Mouse (Mus musculus) MEL (cell line): ENCODE measurements at regions not wholly inside any gene's neighbourhood (a gene's known extent, or its start where the extent isn't known, plus 50 kb on each side); places are given as distances from the start of the nearest gene placed in this dataset.

Experiments
- DNase-seq: peaks from one replicate; pipeline ENCODE4 v3.0.0; 2011; ENCODE audit warnings: low read depth, low spot score
- H3K27ac ChIP-seq: 2 replicates; pipeline ENCODE4 v1.5.1; 2012; ENCODE audit warnings: low read depth, mild to moderate bottlenecking, control low read depth, low read length, moderate library complexity; ENCODE audit not compliant: control insufficient read depth
- H3K27me3 ChIP-seq, 2 experiments: fragments of 150-350 bp in 1 of 2; sonication (generic) in 1 of 2; 2 replicates each; pipeline ENCODE4 v1.6.1; 2012; ENCODE audit warnings: low read length in 2 of 2, mild to moderate bottlenecking in 2 of 2, improper control_type of control experiment in 1 of 2, moderate library complexity in 1 of 2; ENCODE audit not compliant: insufficient read depth in 2 of 2, control insufficient read depth in 1 of 2
- H3K36me3 ChIP-seq, 2 experiments: 2 replicates each; pipeline ENCODE4 v1.6.1; 2012 to 2014; ENCODE audit warnings: low read length in 2 of 2, improper control_type of control experiment in 1 of 2, inconsistent platforms in 1 of 2, mild to moderate bottlenecking in 1 of 2; ENCODE audit not compliant: insufficient read depth in 2 of 2, control insufficient read depth in 1 of 2
- H3K4me1 ChIP-seq, 2 experiments: fragments of 150-350 bp in 1 of 2; sonication (generic) in 1 of 2; 2 replicates each; pipeline ENCODE4 v1.6.1; 2012; ENCODE audit warnings: low read length in 2 of 2, improper control_type of control experiment in 1 of 2, mild to moderate bottlenecking in 1 of 2; ENCODE audit not compliant: insufficient read depth in 2 of 2, control insufficient read depth in 1 of 2
- H3K4me3 ChIP-seq, 2 experiments: fragments of 150-350 bp in 1 of 2; sonication (generic) in 1 of 2; 2 replicates each; pipeline ENCODE4 v1.5.1; 2012; ENCODE audit warnings: low read depth in 2 of 2, low read length in 2 of 2, mild to moderate bottlenecking in 2 of 2, moderate library complexity in 2 of 2, control low read depth in 1 of 2, improper control_type of control experiment in 1 of 2; ENCODE audit not compliant: control insufficient read depth in 1 of 2, insufficient read depth in 1 of 2
- H3K79me2 ChIP-seq: 2 replicates; pipeline ENCODE4 v1.6.1; 2012; ENCODE audit warnings: mild to moderate bottlenecking, low read length, moderate library complexity; ENCODE audit not compliant: control insufficient read depth, poor library complexity, insufficient read depth
- H3K9ac ChIP-seq: 2 replicates; pipeline ENCODE4 v1.6.1; 2012; ENCODE audit warnings: low read depth, mild to moderate bottlenecking, control low read depth, low read length, moderate library complexity; ENCODE audit not compliant: control insufficient read depth, poor library complexity, severe bottlenecking
- H3K9me3 ChIP-seq: fragments of 150-350 bp; sonication (generic); replicated peaks from 2 replicates; pipeline ENCODE4 v1.6.1; 2012; ENCODE audit warnings: mild to moderate bottlenecking, low read length, improper control_type of control experiment, moderate library complexity; ENCODE audit not compliant: insufficient read depth
- BHLHE40 ChIP-seq: IDR thresholded peaks from 2 replicates; pipeline ENCODE4 v1.6.1; 2012; ENCODE audit warnings: low read depth, mild to moderate bottlenecking, inconsistent platforms, low read length, improper control_type of control experiment, borderline replicate concordance
- CHD2 ChIP-seq: IDR thresholded peaks from 2 replicates; pipeline ENCODE4 v1.6.1; 2011; ENCODE audit warnings: low read length, improper control_type of control experiment
- CTCF ChIP-seq, 3 experiments: IDR thresholded peaks in 2 of 3; conservative IDR thresholded peaks in 1 of 3; 2 replicates each; pipeline ENCODE4 v1.5.1; 2011 to 2012; ENCODE audit warnings: low read length in 3 of 3, low read depth in 2 of 3, mild to moderate bottlenecking in 2 of 3, improper control_type of control experiment in 1 of 3, inconsistent platforms in 1 of 3, mixed read lengths in 1 of 3, moderate library complexity in 1 of 3; ENCODE audit not compliant: control insufficient read depth in 1 of 3, insufficient read depth in 1 of 3, poor library complexity in 1 of 3, severe bottlenecking in 1 of 3
- ELF1 ChIP-seq: IDR thresholded peaks from 2 replicates; pipeline ENCODE4 v1.6.1; 2014; ENCODE audit warnings: low read depth, mild to moderate bottlenecking, inconsistent platforms, low read length, improper control_type of control experiment, moderate library complexity
- GABPA ChIP-seq: IDR thresholded peaks from 2 replicates; pipeline ENCODE4 v1.6.1; 2012; ENCODE audit warnings: low read depth, mild to moderate bottlenecking, inconsistent platforms, low read length, improper control_type of control experiment, moderate library complexity
- GATA1 ChIP-seq: IDR thresholded peaks from 2 replicates; pipeline ENCODE4 v1.6.1; 2011; ENCODE audit warnings: low read depth, low read length, improper control_type of control experiment
- HCFC1 ChIP-seq: IDR thresholded peaks from 2 replicates; pipeline ENCODE4 v1.6.1; 2012; ENCODE audit warnings: low read depth, mild to moderate bottlenecking, inconsistent platforms, low read length, improper control_type of control experiment, moderate library complexity
- JUND ChIP-seq: IDR thresholded peaks from 2 replicates; pipeline ENCODE4 v1.6.1; 2011; ENCODE audit warnings: low read depth, mild to moderate bottlenecking, improper control_type of control experiment, low read length
- KAT2A ChIP-seq: conservative IDR thresholded peaks from 2 replicates; pipeline ENCODE4 v1.6.1; 2012; ENCODE audit warnings: low read depth, low read length, improper control_type of control experiment, inconsistent platforms
- MAZ ChIP-seq: IDR thresholded peaks from 2 replicates; pipeline ENCODE4 v1.6.1; 2012; ENCODE audit warnings: low read depth, mild to moderate bottlenecking, inconsistent platforms, low read length, improper control_type of control experiment
- MEF2A ChIP-seq: IDR thresholded peaks from 2 replicates; pipeline ENCODE4 v1.6.1; 2014; ENCODE audit warnings: low read depth, mild to moderate bottlenecking, inconsistent platforms, low read length, improper control_type of control experiment; ENCODE audit not compliant: poor library complexity, insufficient replicate concordance, severe bottlenecking; ENCODE audit errors: extremely low read depth
- MXI1 ChIP-seq: IDR thresholded peaks from 2 replicates; pipeline ENCODE4 v1.6.1; 2011; ENCODE audit warnings: mild to moderate bottlenecking, low read depth, low read length, improper control_type of control experiment
- MYB ChIP-seq: IDR thresholded peaks from 2 replicates; pipeline ENCODE4 v1.6.1; 2011; ENCODE audit warnings: mild to moderate bottlenecking, low read depth, low read length, improper control_type of control experiment
- MYC ChIP-seq: IDR thresholded peaks from 2 replicates; pipeline ENCODE4 v1.6.1; 2011; ENCODE audit warnings: low read depth, mild to moderate bottlenecking, low read length, improper control_type of control experiment, moderate library complexity
- POLR2A ChIP-seq, 2 experiments: IDR thresholded peaks; 2 replicates each; pipeline ENCODE4 v1.6.1; 2011 to 2012; ENCODE audit warnings: low read length in 2 of 2, mild to moderate bottlenecking in 2 of 2, control low read depth in 1 of 2, improper control_type of control experiment in 1 of 2, low read depth in 1 of 2, moderate library complexity in 1 of 2; ENCODE audit not compliant: control insufficient read depth in 1 of 2, insufficient read depth in 1 of 2, poor library complexity in 1 of 2
- POLR2AphosphoS2 ChIP-seq: IDR thresholded peaks from 2 replicates; pipeline ENCODE4 v1.6.1; 2011; ENCODE audit warnings: low read length, improper control_type of control experiment
- POLR2AphosphoS5 ChIP-seq: IDR thresholded peaks from 2 replicates; pipeline ENCODE4 v1.6.1; 2012; ENCODE audit warnings: low read depth, borderline replicate concordance, mild to moderate bottlenecking, inconsistent platforms, low read length, moderate library complexity, mixed read lengths
- RCOR1 ChIP-seq: IDR thresholded peaks from 2 replicates; pipeline ENCODE4 v1.6.1; 2012; ENCODE audit warnings: low read depth, mild to moderate bottlenecking, inconsistent platforms, low read length, improper control_type of control experiment
- SIN3A ChIP-seq: IDR thresholded peaks from 2 replicates; pipeline ENCODE4 v1.6.1; 2012; ENCODE audit warnings: low read length, improper control_type of control experiment, inconsistent platforms
- TBP ChIP-seq: IDR thresholded peaks from 2 replicates; pipeline ENCODE4 v1.8.0; 2011; ENCODE audit warnings: low read depth, low read length, improper control_type of control experiment
- ZKSCAN1 ChIP-seq: IDR thresholded peaks from 2 replicates; pipeline ENCODE4 v1.6.1; 2012; ENCODE audit warnings: low read depth, mild to moderate bottlenecking, inconsistent platforms, low read length, improper control_type of control experiment, moderate library complexity

GRCm38 (mm10) chr6:98808046-98808445 lies 465.5 kb upstream of the Gm765 start:
- Histone ChIP-seq H3K9me3 (no peaks in the 10 kb centered on the region), H3K4me3 (no peak overlapping the region), H3K27me3 (no peaks in the 10 kb centered on the region), H3K9ac (no peak overlapping the region), H3K4me1 (no peaks in the 10 kb centered on the region), H3K79me2 (no peaks in the 10 kb centered on the region), H3K36me3 (no peaks in the 10 kb centered on the region), H3K27ac (no peak overlapping the region)
- no peak for DNase-seq
- TF ChIP-seq CHD2: no peak
- TF ChIP-seq BHLHE40: no peak
- TF ChIP-seq POLR2AphosphoS2: no peak
- TF ChIP-seq MEF2A: no peak
- TF ChIP-seq KAT2A: no peak
- TF ChIP-seq MYC: no peak
- no peak for TF ChIP-seq RCOR1
- TF ChIP-seq MYB: no peak
- no peak for TF ChIP-seq POLR2A (IDR thresholded peaks at IDR 0.05; ENCODE audit: control insufficient read depth in 1 of 2, insufficient read depth in 1 of 2, low read depth in 1 of 2, low read length in 2 of 2, poor library complexity in 1 of 2)
- TF ChIP-seq POLR2AphosphoS5: no peak
- TF ChIP-seq GATA1: no peak
- no peak for TF ChIP-seq SIN3A
- no peak for TF ChIP-seq MAZ
- no peak for TF ChIP-seq CTCF (IDR thresholded peaks at IDR 0.05 in 2 of 3, conservative IDR thresholded peaks at IDR 0.05 in 1 of 3; ENCODE audit: control insufficient read depth in 1 of 3, insufficient read depth in 1 of 3, low read depth in 2 of 3, low read length in 3 of 3, poor library complexity in 1 of 3, severe bottlenecking in 1 of 3)
- no peak for TF ChIP-seq ZKSCAN1
- TF ChIP-seq MXI1: no peak
- no peak for TF ChIP-seq GABPA
- TF ChIP-seq TBP: no peak
- TF ChIP-seq JUND: no peak
- no peak for TF ChIP-seq HCFC1

DNA sequence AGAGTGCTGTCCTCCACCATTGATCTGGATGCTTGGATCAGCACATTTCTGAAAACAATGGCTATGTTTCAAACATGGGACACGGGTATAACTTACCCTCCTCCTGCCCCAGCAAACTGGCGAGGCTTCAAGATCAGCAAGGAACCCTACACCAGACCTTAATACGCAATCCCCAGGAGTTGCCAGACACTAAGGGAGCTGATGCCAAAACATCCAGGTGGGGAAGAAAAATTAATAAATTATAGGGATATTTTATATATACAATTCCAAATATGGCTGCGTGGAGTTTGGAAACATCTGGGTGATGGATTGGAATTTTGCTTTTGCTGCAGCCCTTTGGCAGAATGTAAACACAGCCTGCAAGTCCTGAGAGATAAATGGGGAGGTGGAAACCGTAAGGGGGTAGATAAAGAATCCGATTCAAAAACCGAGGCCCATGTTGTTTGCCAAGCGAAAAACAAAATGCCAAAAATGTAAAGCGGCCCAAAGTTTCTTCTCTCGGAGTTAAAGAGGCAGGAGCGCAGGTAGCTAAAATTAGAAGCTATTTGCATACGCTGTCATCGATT lies 460.9 kb upstream of the Gm765 start:
- TF ChIP-seq ELF1: no peak
- DNase-seq: no peak
- no peak overlapping the region for H3K27ac ChIP-seq
- no peak overlapping the region for H3K9ac ChIP-seq
- no peaks in the 10 kb centered on the region for H3K9me3 ChIP-seq
- no peaks in the 10 kb centered on the region for H3K4me1 ChIP-seq
- H3K27me3 ChIP-seq: no peaks in the 10 kb centered on the region
- no peaks in the 10 kb centered on the region for H3K36me3 ChIP-seq
- H3K79me2 ChIP-seq: no peaks in the 10 kb centered on the region
- H3K4me3 ChIP-seq: no peak overlapping the region
